Mouse (Mus musculus): ENCODE measurements at regions not wholly inside any gene's neighbourhood (a gene's known extent, or its start where the extent isn't known, plus 50 kb on each side); places are given as distances from the start of the nearest gene placed in this dataset.

DNA sequence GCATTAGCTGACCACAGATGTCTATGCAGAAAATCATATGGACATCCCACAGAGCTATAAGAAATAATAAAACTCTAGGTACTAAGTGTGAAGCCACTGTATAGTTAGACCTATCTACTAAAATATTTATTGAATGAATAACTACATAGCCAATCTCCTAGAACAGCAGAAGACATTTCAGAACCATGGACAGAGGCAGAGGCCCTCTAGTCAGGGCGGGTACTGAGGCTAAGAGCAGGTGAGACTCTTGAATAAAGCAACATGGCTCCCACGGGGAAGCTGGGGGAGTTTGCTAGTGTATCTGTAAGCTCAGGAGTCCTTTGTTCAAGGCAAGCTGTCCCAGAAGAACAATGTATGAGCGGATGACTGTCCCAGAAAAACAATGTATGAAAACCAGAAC is 112.2 kb downstream of the Tle3 start:
- DNase-seq, result peak; percentile 57

DNA sequence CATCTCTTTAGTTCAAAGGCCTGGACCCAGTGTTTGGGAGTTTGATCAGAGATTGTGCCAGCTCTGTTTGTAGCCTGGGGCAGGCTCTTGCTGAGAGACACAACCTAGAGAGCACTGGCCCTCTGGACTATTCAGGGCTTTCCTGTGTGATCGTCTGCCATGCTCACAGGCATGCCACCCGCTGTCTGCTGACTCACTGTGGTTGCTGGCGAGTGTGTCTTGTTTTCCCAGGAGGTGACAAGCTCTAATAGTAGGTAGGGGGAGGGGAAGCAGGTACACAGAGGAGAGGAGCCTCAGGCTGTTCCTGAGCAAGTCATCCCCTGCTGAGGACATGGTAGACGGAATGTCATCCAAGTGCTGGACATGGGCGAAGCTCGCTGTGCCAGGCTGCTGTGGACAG is 107.5 kb downstream of the Tle3 start:
- no peak for DNase-seq

GRCm38 (mm10) chr9:61478862-61479261 is 106.7 kb downstream of the Tle3 start:
- no peak for DNase-seq

DNA sequence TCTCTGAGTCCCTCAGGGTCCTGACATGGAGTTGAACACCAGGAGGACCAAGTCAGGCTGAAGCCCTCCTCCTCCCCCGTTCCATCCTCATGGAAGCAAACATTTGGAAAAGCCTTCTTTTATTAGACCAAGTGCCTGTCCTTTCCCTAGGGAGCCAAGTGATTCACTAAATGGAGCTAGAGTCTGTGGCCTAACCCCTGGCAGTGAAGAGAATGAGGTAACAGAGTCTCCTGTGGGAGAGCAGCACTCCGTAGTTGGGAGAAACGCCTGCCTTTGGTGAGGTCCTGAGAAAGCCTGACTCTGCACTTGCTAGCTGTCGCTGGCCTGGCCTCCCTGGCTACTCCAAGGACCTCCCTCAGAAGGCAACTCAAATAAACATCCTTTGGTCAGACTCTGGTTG is 104.2 kb downstream of the Tle3 start:
- DNase-seq, result no peak

- DNase-seq, result no peak
Measured at GRCm38 (mm10) chr9:61470815-61471505, 98.8 kb downstream of the Tle3 start.

- no peak for DNase-seq
Measured at GRCm38 (mm10) chr9:61468897-61469509, 96.8 kb downstream of the Tle3 start.

- DNase-seq, result no peak
Measured at GRCm38 (mm10) chr9:61468368-61468848, 96.2 kb downstream of the Tle3 start.
